Mouse (Mus musculus) thymus, adult 2 months (tissue): ENCODE data around the gene Parp11.

Experiments
- CTCF ChIP-seq: fragments of 200-500 bp; IDR thresholded peaks from 2 replicates; pipeline ENCODE4 v1.5.1; 2012; ENCODE audit warnings: mild to moderate bottlenecking, control low read depth, low read length, moderate library complexity, borderline replicate concordance; ENCODE audit not compliant: control insufficient read depth, poor library complexity, insufficient read depth; ENCODE audit errors: extremely low read depth
- POLR2A ChIP-seq: fragments of 200-500 bp; IDR thresholded peaks from 2 replicates; pipeline ENCODE4 v1.6.1; 2012; ENCODE audit warnings: mild to moderate bottlenecking, low read length, control low read depth, moderate library complexity; ENCODE audit not compliant: control insufficient read depth, poor library complexity, insufficient read depth; ENCODE audit errors: extremely low read depth

- TF ChIP-seq CTCF (no peak), POLR2A (no peak)
Observed at GRCm38 (mm10) chr6:127456769-127457168, 10.1 kb downstream of the Parp11 start.
